Mouse (Mus musculus) liver, adult 2 months (tissue): ENCODE measurements at regions not wholly inside any gene's neighbourhood (a gene's known extent, or its start where the extent isn't known, plus 50 kb on each side); places are given as distances from the start of the nearest gene placed in this dataset.

ENCODE experiments used
- DNase-seq: peaks from one replicate; pipeline ENCODE4 v3.0.0-alpha.2; 2011; ENCODE audit warnings: low read depth, low spot score; ENCODE audit errors: extremely low read depth
- H3K27ac ChIP-seq: fragments of 200-500 bp; replicated peaks from 2 replicates; pipeline ENCODE4 v1.5.1; 2012; ENCODE audit warnings: low read depth, mild to moderate bottlenecking, control low read depth, inconsistent platforms, low read length; ENCODE audit not compliant: insufficient read depth
- H3K27me3 ChIP-seq: fragments of 200-500 bp; 2 replicates; pipeline ENCODE4 v1.6.1; 2012; ENCODE audit warnings: mild to moderate bottlenecking, moderate library complexity, low read length, inconsistent platforms; ENCODE audit not compliant: control insufficient read depth, insufficient read depth
- H3K36me3 ChIP-seq: fragments of 200-500 bp; 2 replicates; pipeline ENCODE4 v1.6.1; 2012; ENCODE audit warnings: low read length, inconsistent platforms; ENCODE audit not compliant: control insufficient read depth, insufficient read depth
- H3K4me1 ChIP-seq: fragments of 200-500 bp; 2 replicates; pipeline ENCODE4 v1.6.1; 2011; ENCODE audit warnings: low read length; ENCODE audit not compliant: control insufficient read depth, insufficient read depth
- H3K4me3 ChIP-seq: fragments of 200-500 bp; 2 replicates; pipeline ENCODE4 v1.5.1; 2011; ENCODE audit warnings: low read depth, mild to moderate bottlenecking, control low read depth, low read length, moderate library complexity; ENCODE audit not compliant: insufficient read depth
- H3K79me2 ChIP-seq: fragments of 200-500 bp; 2 replicates; pipeline ENCODE4 v1.6.1; 2012; ENCODE audit warnings: inconsistent platforms, mild to moderate bottlenecking, low read length, moderate library complexity; ENCODE audit not compliant: control insufficient read depth, insufficient read depth
- H3K9ac ChIP-seq: fragments of 200-500 bp; 2 replicates; pipeline ENCODE4 v1.6.1; 2012; ENCODE audit warnings: low read depth, mild to moderate bottlenecking, control low read depth, inconsistent platforms, low read length
- CTCF ChIP-seq: fragments of 200-500 bp; IDR thresholded peaks from 2 replicates; pipeline ENCODE4 v1.5.1; 2011; ENCODE audit warnings: low read depth, low read length, control low read depth
- POLR2A ChIP-seq: fragments of 200-500 bp; IDR thresholded peaks from 2 replicates; pipeline ENCODE4 v1.6.1; 2011; ENCODE audit warnings: low read length, control low read depth; ENCODE audit not compliant: insufficient read depth; ENCODE audit errors: extremely low read depth
- WGBS: fragments of 180-500 bp; shearing (Covaris S2); methylation state at CpG from one replicate; pipeline ENCODE4 v1.1.7; 2018; 5-methylcytosine and 5-hydroxymethylcytosine counted together

DNA sequence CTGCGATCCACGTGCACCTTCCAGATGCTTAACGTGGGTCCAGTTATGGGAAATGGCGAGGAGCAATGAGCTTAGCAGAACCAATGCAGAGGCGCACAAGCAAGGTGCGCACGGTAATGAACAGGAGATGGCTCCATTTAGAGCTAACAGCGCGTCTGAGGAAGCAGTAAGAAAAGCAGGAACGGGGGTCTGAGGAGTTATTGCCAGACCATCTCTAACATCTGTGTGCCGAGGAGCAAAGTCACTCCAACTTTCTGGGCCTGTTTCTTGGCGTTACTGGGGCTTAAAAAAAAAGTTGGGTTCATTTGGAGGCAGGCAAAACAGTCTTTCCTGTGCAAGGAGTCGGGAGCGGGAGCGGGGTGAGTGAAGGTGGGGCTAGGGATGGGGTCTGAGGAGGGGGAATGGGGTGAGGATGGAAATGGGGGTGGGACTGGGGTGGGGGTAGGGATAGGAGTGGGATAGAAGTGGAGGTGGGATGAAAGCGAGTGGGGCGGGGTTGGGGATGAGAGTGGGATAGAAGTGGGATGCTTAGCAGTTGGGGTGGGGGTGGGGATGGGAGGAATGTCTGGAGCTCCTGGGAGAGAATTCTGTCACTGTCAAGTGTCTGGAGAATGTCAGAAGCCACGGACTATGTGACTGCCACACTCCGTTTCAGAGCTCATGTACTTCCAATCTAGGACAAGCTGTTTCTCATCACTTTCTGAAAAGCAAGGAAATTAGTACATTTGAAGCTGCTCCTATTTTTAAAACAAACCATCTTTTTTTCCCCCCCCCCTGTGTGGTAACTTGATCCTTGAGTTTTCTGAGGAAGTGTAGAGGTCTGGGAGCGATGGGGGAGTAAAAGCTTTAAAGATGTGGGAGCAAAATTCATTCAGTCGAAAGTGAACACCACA lies 225.6 kb upstream of the Ccdc122 start:
- no peak overlapping the region for H3K9ac ChIP-seq
- 86% methylated on average over 21 of the region's 21 CpGs for WGBS
- H3K4me1 ChIP-seq: peaks cover 10% of the 10 kb centered on the region; the same call in 1 of the 2 replicates
- H3K79me2 ChIP-seq: no peaks in the 10 kb centered on the region
- H3K4me3 ChIP-seq: no peak overlapping the region
- H3K36me3 ChIP-seq: no peaks in the 10 kb centered on the region
- no peak overlapping the region for H3K27ac ChIP-seq
- peak; percentile 19 for DNase-seq
- TF ChIP-seq CTCF (no peak), POLR2A (no peak)
- H3K27me3 ChIP-seq: no peaks in the 10 kb centered on the region

DNA sequence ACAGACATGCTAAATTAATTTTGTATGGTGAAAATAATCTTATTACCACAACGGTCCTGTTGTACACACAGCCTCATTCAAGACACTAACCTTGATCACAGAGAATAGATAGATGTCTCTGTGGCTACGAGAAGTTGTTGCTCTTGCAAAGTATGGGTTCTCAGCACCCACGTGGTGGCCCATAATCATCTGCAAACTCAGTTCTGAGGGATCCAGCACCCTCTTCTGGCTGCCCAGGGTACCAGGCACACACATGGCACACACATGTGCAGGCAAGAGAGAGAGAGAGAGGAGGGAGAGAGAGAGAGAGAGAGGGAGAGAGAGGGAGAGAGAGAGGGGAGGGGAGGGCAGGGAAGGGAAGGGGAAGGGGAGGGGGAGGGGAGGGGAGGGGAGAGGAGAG lies 226.5 kb upstream of the Ccdc122 start:
- Histone ChIP-seq H3K9ac (no peak overlapping the region), H3K4me3 (no peak overlapping the region), H3K36me3 (no peaks in the 10 kb centered on the region), H3K79me2 (no peaks in the 10 kb centered on the region), H3K4me1 (peaks cover 17% of the 10 kb centered on the region), H3K27ac (no peak overlapping the region), H3K27me3 (no peaks in the 10 kb centered on the region)
- WGBS: 88% methylated on average over 3 of the region's 3 CpGs
- no peak for TF ChIP-seq POLR2A
- TF ChIP-seq CTCF: no peak
- no peak for DNase-seq

DNA sequence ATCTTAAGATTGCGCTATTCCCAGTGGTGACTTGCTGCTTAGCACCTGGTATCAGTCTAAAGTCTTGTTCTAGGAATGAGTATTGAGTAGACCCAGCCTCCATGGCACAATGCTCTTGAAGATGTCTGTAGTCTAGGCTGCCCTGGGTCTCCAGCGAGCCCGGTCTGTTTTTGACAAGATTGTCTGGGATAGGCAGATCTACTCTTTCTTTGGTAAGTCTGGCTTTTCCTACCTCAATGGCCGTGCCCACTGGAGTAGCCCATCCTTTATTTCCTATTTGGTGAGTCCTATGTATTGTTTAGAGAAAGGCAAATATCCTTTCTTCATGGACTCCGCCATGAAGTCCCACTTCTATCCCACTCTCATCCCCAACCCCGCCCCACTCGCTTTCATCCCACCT lies 227.2 kb upstream of the Ccdc122 start:
- DNase-seq: no peak
- Histone ChIP-seq H3K9ac (no peak overlapping the region), H3K27me3 (no peaks in the 10 kb centered on the region), H3K36me3 (no peaks in the 10 kb centered on the region), H3K4me3 (no peak overlapping the region), H3K79me2 (no peaks in the 10 kb centered on the region), H3K27ac (no peak overlapping the region), H3K4me1 (peaks cover 21% of the 10 kb centered on the region)
- 98% methylated on average over 7 of the region's 7 CpGs for WGBS
- TF ChIP-seq POLR2A (no peak), CTCF (no peak)

DNA sequence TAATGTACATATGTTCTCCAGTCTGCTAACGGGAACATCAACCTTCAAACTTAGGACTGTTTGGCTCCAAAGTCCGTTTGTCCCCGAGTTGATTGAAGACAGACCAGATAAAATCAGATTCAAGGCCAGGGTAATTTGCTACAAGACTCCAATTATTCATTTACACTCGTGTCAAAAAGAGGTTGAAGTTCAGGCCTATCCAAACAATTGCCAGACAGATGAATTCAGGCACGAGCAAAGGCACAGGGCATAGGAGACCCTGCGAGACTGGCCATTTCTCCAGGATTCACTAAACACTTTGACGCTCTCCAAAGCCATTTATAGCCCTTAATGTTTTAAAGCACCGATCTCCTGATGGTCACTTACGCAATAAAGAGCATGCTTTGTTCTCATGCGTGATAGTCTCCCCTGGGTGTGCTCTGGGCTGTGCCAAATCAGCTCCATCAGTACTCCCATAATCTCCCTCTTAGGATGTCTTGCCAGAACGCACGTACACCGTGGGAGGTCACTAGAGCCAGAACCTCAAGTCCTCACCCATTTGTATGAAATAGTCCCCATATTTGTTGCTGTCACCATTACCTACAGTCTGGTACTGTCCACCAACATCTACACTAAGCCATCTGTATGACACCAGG lies 231.3 kb upstream of the Ccdc122 start:
- peak; percentile 99 for DNase-seq
- TF ChIP-seq POLR2A (no peak), CTCF (no peak)
- 22% methylated on average over 13 of the region's 13 CpGs for WGBS
- Histone ChIP-seq H3K27ac (peak overlapping the region; percentile 59), H3K36me3 (no peaks in the 10 kb centered on the region), H3K4me1 (peaks cover 22% of the 10 kb centered on the region), H3K79me2 (no peaks in the 10 kb centered on the region), H3K27me3 (no peaks in the 10 kb centered on the region), H3K4me3 (no peak overlapping the region), H3K9ac (no peak overlapping the region)

DNA sequence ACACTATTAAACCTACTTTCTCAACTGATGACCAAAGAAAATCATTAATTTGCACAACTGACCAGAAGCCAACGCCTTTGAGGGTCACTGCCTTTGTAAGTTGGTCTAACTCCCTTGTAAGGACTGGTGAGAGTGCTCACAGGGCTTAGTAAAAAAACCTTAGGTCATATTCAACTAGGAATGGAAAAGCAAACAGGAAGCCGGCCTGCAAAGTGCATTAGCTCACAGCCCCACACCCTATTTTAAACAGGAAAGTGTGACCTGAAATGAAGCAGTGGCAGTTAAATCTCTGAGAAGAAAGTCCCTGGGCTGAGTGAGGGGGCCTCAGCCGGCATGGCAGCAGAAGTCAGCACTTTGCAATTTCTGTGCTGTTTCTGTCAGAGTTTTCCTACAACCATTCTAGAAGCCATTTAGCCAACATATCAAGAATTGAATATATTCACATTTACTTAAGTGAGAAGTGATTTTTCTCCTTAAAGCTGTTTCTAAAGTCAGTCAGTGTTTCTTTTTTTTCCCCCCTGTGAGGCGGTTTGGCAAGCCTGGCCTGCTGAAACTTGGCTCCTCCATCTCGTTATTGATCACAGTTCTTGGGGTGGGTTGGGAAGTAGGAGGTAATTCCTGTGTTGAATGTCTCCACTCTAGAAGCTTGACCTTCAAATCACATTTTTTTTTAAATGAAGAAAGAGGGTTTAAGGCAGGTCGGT lies 232.0 kb upstream of the Ccdc122 start:
- no peaks in the 10 kb centered on the region for H3K79me2 ChIP-seq
- 20% methylated on average over 6 of the region's 6 CpGs for WGBS

More for the DNA sequence above, 232.0 kb upstream of the Ccdc122 start:
- no peak overlapping the region for H3K9ac ChIP-seq
- H3K4me1 ChIP-seq: peaks cover 24% of the 10 kb centered on the region
- no peak for TF ChIP-seq POLR2A
- no peak for TF ChIP-seq CTCF
- H3K36me3 ChIP-seq: no peaks in the 10 kb centered on the region
- peak; percentile 53 for DNase-seq
- H3K4me3 ChIP-seq: no peak overlapping the region
- H3K27me3 ChIP-seq: no peaks in the 10 kb centered on the region
- peak overlapping the region; percentile 86 for H3K27ac ChIP-seq
